Mouse (Mus musculus) hindbrain, embryonic 12.5 days (tissue): ENCODE results near the gene Sel1l3. TPM values are rescaled to one million over a fixed set of nuclear protein-coding genes. Genes with fewer than 3 reads are reported as not detected.

Experiments
- ATAC-seq: fragments of 200-750 bp; cut with Nextera tagmentation; 2 replicates; pipeline ENCODE4 v1.8.0; 2017; ENCODE audit warnings: moderate TSS enrichment; ENCODE audit not compliant: low FRiP score
- H3K27ac ChIP-seq: fragments of 300-500 bp; sonication (generic); 2 replicates; pipeline ENCODE4 v1.5.1; 2016; ENCODE audit warnings: mild to moderate bottlenecking
- H3K27me3 ChIP-seq: fragments of 300-500 bp; sonication (generic); 2 replicates; pipeline ENCODE4 v1.6.1; 2016; ENCODE audit warnings: mild to moderate bottlenecking
- H3K36me3 ChIP-seq: fragments of 300-500 bp; sonication (generic); 2 replicates; pipeline ENCODE4 v1.6.1; 2016; ENCODE audit warnings: mild to moderate bottlenecking
- H3K4me1 ChIP-seq: fragments of 300-500 bp; sonication (generic); 2 replicates; pipeline ENCODE4 v1.6.1; 2016
- H3K4me2 ChIP-seq: fragments of 300-500 bp; sonication (generic); replicated peaks from 2 replicates; pipeline ENCODE4 v1.6.1; 2016; ENCODE audit warnings: mild to moderate bottlenecking
- H3K4me3 ChIP-seq: fragments of 300-500 bp; sonication (generic); 2 replicates; pipeline ENCODE4 v1.5.1; 2016; ENCODE audit warnings: mild to moderate bottlenecking
- H3K9ac ChIP-seq: fragments of 300-500 bp; sonication (generic); 2 replicates; pipeline ENCODE4 v1.6.1; 2016; ENCODE audit warnings: mild to moderate bottlenecking, moderate library complexity
- H3K9me3 ChIP-seq: fragments of 300-500 bp; sonication (generic); replicated peaks from 2 replicates; pipeline ENCODE4 v1.6.1; 2016; ENCODE audit warnings: mild to moderate bottlenecking
- WGBS: fragments of 180-500 bp; shearing (Covaris S2); methylation state at CpG from one replicate; pipeline ENCODE4 v1.1.7; 2016; 5-methylcytosine and 5-hydroxymethylcytosine counted together
- polyA plus RNA-seq: library from polyadenylated mRNA; unstranded; fragments of >200 nt; fragmentation: Nextera tagmentation; extraction: Ambion mirVana; gene quantifications from 2 replicates; pipeline ENCODE4 v1.2.1, GENCODE M21; 2016

Gene Sel1l3
- polyA plus RNA-seq, 1 experiment from 2014 or later = 5.1 TPM

- no peak for ATAC-seq
- H3K9ac ChIP-seq = no peak overlapping the region
- no peaks in the 10 kb centered on the region for H3K4me1 ChIP-seq
- no peaks in the 10 kb centered on the region for H3K36me3 ChIP-seq
- H3K4me2 ChIP-seq = no peak overlapping the region
- no peaks in the 10 kb centered on the region for H3K27me3 ChIP-seq
- no peak overlapping the region for H3K27ac ChIP-seq
- no peaks in the 10 kb centered on the region for H3K9me3 ChIP-seq
- WGBS = 84% methylated on average over 13 of the region's 13 CpGs
- H3K4me3 ChIP-seq = no peak overlapping the region
Observed at GRCm38 (mm10) chr5:53193092-53194030, 20.4 kb downstream of the Sel1l3 start.

- Histone ChIP-seq H3K36me3 (no peaks in the 10 kb centered on the region), H3K4me1 (no peaks in the 10 kb centered on the region), H3K27me3 (no peaks in the 10 kb centered on the region), H3K9me3 (no peaks in the 10 kb centered on the region), H3K4me2 (no peak overlapping the region), H3K27ac (no peak overlapping the region), H3K9ac (no peak overlapping the region), H3K4me3 (no peak overlapping the region)
- 74% methylated on average over 2 of the region's 2 CpGs for WGBS
- ATAC-seq = no peak
Observed at GRCm38 (mm10) chr5:53188608-53189007, 25.1 kb downstream of the Sel1l3 start.

- ATAC-seq = no peak
- Histone ChIP-seq H3K36me3 (no peaks in the 10 kb centered on the region), H3K4me1 (no peaks in the 10 kb centered on the region), H3K4me2 (no peak overlapping the region), H3K9me3 (no peaks in the 10 kb centered on the region), H3K4me3 (no peak overlapping the region), H3K27me3 (no peaks in the 10 kb centered on the region), H3K9ac (no peak overlapping the region), H3K27ac (no peak overlapping the region)
- WGBS = 79% methylated on average over 10 of the region's 10 CpGs
Observed at GRCm38 (mm10) chr5:53187245-53187644, 26.5 kb downstream of the Sel1l3 start.

GRCm38 (mm10) chr5:53185803-53186202 lies 27.9 kb downstream of the Sel1l3 start:
- H3K4me1 ChIP-seq = no peaks in the 10 kb centered on the region
- H3K9me3 ChIP-seq = no peaks in the 10 kb centered on the region
- H3K27ac ChIP-seq = no peak overlapping the region
- H3K9ac ChIP-seq = no peak overlapping the region
- no peak for ATAC-seq
- no peak overlapping the region for H3K4me2 ChIP-seq
- WGBS = 73% methylated on average over 11 of the region's 11 CpGs
- no peaks in the 10 kb centered on the region for H3K36me3 ChIP-seq
- no peaks in the 10 kb centered on the region for H3K27me3 ChIP-seq
- no peak overlapping the region for H3K4me3 ChIP-seq

GRCm38 (mm10) chr5:53179965-53180364 lies 33.8 kb downstream of the Sel1l3 start:
- Histone ChIP-seq H3K4me1 (peaks cover 3% of the 10 kb centered on the region; the same call in 1 of the 2 replicates), H3K4me3 (no peak overlapping the region), H3K27me3 (no peaks in the 10 kb centered on the region), H3K27ac (no peak overlapping the region), H3K36me3 (no peaks in the 10 kb centered on the region), H3K9ac (no peak overlapping the region), H3K9me3 (no peaks in the 10 kb centered on the region), H3K4me2 (no peak overlapping the region)
- WGBS = 72% methylated on average over 5 of the region's 5 CpGs
- ATAC-seq = no peak

- Histone ChIP-seq H3K36me3 (no peaks in the 10 kb centered on the region), H3K9ac (no peak overlapping the region), H3K27ac (no peak overlapping the region), H3K4me2 (no peak overlapping the region), H3K4me3 (no peak overlapping the region), H3K9me3 (no peaks in the 10 kb centered on the region), H3K27me3 (no peaks in the 10 kb centered on the region), H3K4me1 (peaks cover 3% of the 10 kb centered on the region; the same call in 1 of the 2 replicates)
- no peak for ATAC-seq
- WGBS = 54% methylated on average over 6 of the region's 6 CpGs
Observed at GRCm38 (mm10) chr5:53176703-53177102, 37.0 kb downstream of the Sel1l3 start.

GRCm38 (mm10) chr5:53176075-53176474 lies 37.7 kb downstream of the Sel1l3 start:
- H3K9ac ChIP-seq = no peak overlapping the region
- no peaks in the 10 kb centered on the region for H3K36me3 ChIP-seq
- no peaks in the 10 kb centered on the region for H3K9me3 ChIP-seq
- no peak for ATAC-seq
- H3K4me2 ChIP-seq = no peak overlapping the region
- H3K4me1 ChIP-seq = peaks cover 3% of the 10 kb centered on the region; the same call in 1 of the 2 replicates
- 64% methylated on average over 2 of the region's 4 CpGs for WGBS
- no peak overlapping the region for H3K4me3 ChIP-seq
- H3K27me3 ChIP-seq = no peaks in the 10 kb centered on the region
- no peak overlapping the region for H3K27ac ChIP-seq

GRCm38 (mm10) chr5:53175195-53175594 lies 38.5 kb downstream of the Sel1l3 start:
- H3K4me1 ChIP-seq = peaks cover 3% of the 10 kb centered on the region; the same call in 1 of the 2 replicates
- H3K4me3 ChIP-seq = no peak overlapping the region
- no peak for ATAC-seq
- no peak overlapping the region for H3K27ac ChIP-seq
- H3K27me3 ChIP-seq = no peaks in the 10 kb centered on the region
- no peak overlapping the region for H3K9ac ChIP-seq
- 81% methylated on average over 3 of the region's 3 CpGs for WGBS
- no peak overlapping the region for H3K4me2 ChIP-seq
- no peaks in the 10 kb centered on the region for H3K9me3 ChIP-seq
- no peaks in the 10 kb centered on the region for H3K36me3 ChIP-seq

- no peak overlapping the region for H3K4me2 ChIP-seq
- WGBS = 79% methylated on average over 12 of the region's 12 CpGs
- no peak overlapping the region for H3K4me3 ChIP-seq
- H3K4me1 ChIP-seq = peaks cover 3% of the 10 kb centered on the region; the same call in 1 of the 2 replicates
- H3K36me3 ChIP-seq = no peaks in the 10 kb centered on the region
- H3K27me3 ChIP-seq = no peaks in the 10 kb centered on the region
- no peak overlapping the region for H3K27ac ChIP-seq
- no peaks in the 10 kb centered on the region for H3K9me3 ChIP-seq
- no peak overlapping the region for H3K9ac ChIP-seq
- no peak for ATAC-seq
Observed at GRCm38 (mm10) chr5:53174461-53174860, 39.3 kb downstream of the Sel1l3 start.

GRCm38 (mm10) chr5:53172908-53173307 lies 40.8 kb downstream of the Sel1l3 start:
- no peak for ATAC-seq
- no peak overlapping the region for H3K9ac ChIP-seq
- H3K27me3 ChIP-seq = no peaks in the 10 kb centered on the region
- H3K27ac ChIP-seq = no peak overlapping the region
- H3K4me1 ChIP-seq = no peaks in the 10 kb centered on the region
- H3K4me3 ChIP-seq = no peak overlapping the region
- 83% methylated on average over 7 of the region's 7 CpGs for WGBS
- H3K36me3 ChIP-seq = no peaks in the 10 kb centered on the region
- no peak overlapping the region for H3K4me2 ChIP-seq
- H3K9me3 ChIP-seq = no peaks in the 10 kb centered on the region

GRCm38 (mm10) chr5:53172256-53172636 lies 41.5 kb downstream of the Sel1l3 start:
- no peaks in the 10 kb centered on the region for H3K36me3 ChIP-seq
- no peak overlapping the region for H3K27ac ChIP-seq
- ATAC-seq = no peak
- H3K4me3 ChIP-seq = no peak overlapping the region
- H3K9me3 ChIP-seq = no peaks in the 10 kb centered on the region
- WGBS = 92% methylated on average over 10 of the region's 10 CpGs
- H3K4me1 ChIP-seq = no peaks in the 10 kb centered on the region
- H3K9ac ChIP-seq = no peak overlapping the region
- H3K4me2 ChIP-seq = no peak overlapping the region
- H3K27me3 ChIP-seq = no peaks in the 10 kb centered on the region

- H3K27ac ChIP-seq = no peak overlapping the region
- H3K4me1 ChIP-seq = no peaks in the 10 kb centered on the region
- H3K27me3 ChIP-seq = no peaks in the 10 kb centered on the region
- no peaks in the 10 kb centered on the region for H3K9me3 ChIP-seq
- H3K9ac ChIP-seq = no peak overlapping the region
- no peak for ATAC-seq
- H3K4me3 ChIP-seq = no peak overlapping the region
- H3K36me3 ChIP-seq = no peaks in the 10 kb centered on the region
- no peak overlapping the region for H3K4me2 ChIP-seq
- 92% methylated on average over 6 of the region's 6 CpGs for WGBS
Observed at GRCm38 (mm10) chr5:53171611-53172255, 42.0 kb downstream of the Sel1l3 start.
